Mouse (Mus musculus): Measurements from ENCODE around the gene Ush1g. TPM values are rescaled to one million over a fixed set of nuclear protein-coding genes. Genes with fewer than 3 reads are reported as not detected.
A peak's percentile ranks its signal among the peaks of the same experiment; 100 is the strongest.

The Ush1g gene
- polyA plus RNA-seq, 1 experiment from 2014 or later: 0.29 TPM

DNA sequence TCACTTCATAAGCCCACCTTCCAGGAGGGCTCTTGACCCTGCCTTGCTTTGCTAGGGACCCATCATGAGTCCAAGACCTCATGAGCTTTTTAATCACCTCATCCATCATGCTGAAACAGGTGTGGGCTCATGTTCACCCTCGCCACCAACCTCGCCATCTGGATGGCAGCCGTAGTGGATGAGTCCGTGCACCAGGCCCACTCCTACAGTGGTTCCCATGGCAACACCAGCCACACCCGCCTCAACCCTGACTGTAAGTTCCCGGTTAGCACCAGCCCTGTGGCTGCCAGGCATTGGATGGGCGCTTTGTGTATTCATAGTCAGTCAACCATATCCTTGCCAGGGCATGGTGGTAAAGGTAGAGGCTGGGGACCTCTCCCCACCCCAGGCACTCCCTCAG, 4.9 kb upstream of the Ush1g start:
- Histone ChIP-seq H3K4me2 (ENCODE audit: low read depth, low read length) (no peak overlapping the region), H3K27me3 (ENCODE audit: insufficient read depth, low read length) (peaks cover 30% of the 10 kb centered on the region), H3K27ac (ENCODE audit: low read depth) (no peak overlapping the region), H3K36me3 (replicated peaks; ENCODE audit: insufficient read depth, low read length) (no peaks in the 10 kb centered on the region), H3K9ac (replicated peaks) (no peak overlapping the region), H3K4me3 (ENCODE audit: low read depth, low read length) (no peak overlapping the region), H3K9me3 (ENCODE audit: low read length) (no peaks in the 10 kb centered on the region), H3K4me1 (ENCODE audit: insufficient read depth) (0 out of 2 replicates have a peak, but pooled peaks cover 3% of the 10 kb centered on the region)
- WGBS (ENCODE audit: insufficient replicate concordance): 67% methylated on average over 7 of the region's 7 CpGs
- TF ChIP-seq EP300 (IDR thresholded peaks at IDR 0.05; ENCODE audit: low read depth) (no peak), CTCF (IDR thresholded peaks at IDR 0.05; ENCODE audit: low read depth) (no peak)
- no peak for ATAC-seq
- DNase-seq: no peak

DNA sequence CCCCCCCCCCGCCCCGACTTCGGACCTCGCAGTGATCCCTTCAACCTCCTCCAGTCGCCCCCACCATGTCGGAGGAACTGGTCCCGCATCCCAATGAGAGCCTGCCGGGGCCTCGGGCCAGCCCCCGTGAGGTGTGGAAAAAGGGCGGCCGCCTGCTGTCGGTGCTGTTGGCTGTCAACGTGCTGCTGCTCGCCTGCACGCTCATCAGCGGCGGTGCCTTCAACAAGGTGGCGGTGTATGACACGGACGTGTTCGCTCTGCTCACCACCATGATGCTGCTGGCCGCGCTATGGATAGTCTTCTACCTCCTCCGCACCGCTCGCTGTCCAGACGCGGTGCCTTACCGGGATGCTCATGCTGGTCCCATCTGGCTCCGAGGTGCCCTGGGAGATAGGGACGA, 1.5 kb upstream of the Ush1g start:
- Histone ChIP-seq H3K27ac (ENCODE audit: low read depth) (no peak overlapping the region), H3K9ac (replicated peaks) (no peak overlapping the region), H3K4me2 (ENCODE audit: low read depth, low read length) (no peak overlapping the region), H3K4me3 (ENCODE audit: low read depth, low read length) (no peak overlapping the region), H3K4me1 (ENCODE audit: insufficient read depth) (peaks cover 4% of the 10 kb centered on the region; the same call in 1 of the 2 replicates), H3K27me3 (ENCODE audit: insufficient read depth, low read length) (peaks cover 64% of the 10 kb centered on the region), H3K9me3 (ENCODE audit: low read length) (no peaks in the 10 kb centered on the region), H3K36me3 (replicated peaks; ENCODE audit: insufficient read depth, low read length) (no peaks in the 10 kb centered on the region)
- no peak for ATAC-seq
- no peak for TF ChIP-seq EP300 (IDR thresholded peaks at IDR 0.05; ENCODE audit: low read depth)
- TF ChIP-seq CTCF (IDR thresholded peaks at IDR 0.05; ENCODE audit: low read depth): no peak
- WGBS (ENCODE audit: insufficient replicate concordance): 20% methylated on average over 32 of the region's 32 CpGs
- DNase-seq: no peak

DNA sequence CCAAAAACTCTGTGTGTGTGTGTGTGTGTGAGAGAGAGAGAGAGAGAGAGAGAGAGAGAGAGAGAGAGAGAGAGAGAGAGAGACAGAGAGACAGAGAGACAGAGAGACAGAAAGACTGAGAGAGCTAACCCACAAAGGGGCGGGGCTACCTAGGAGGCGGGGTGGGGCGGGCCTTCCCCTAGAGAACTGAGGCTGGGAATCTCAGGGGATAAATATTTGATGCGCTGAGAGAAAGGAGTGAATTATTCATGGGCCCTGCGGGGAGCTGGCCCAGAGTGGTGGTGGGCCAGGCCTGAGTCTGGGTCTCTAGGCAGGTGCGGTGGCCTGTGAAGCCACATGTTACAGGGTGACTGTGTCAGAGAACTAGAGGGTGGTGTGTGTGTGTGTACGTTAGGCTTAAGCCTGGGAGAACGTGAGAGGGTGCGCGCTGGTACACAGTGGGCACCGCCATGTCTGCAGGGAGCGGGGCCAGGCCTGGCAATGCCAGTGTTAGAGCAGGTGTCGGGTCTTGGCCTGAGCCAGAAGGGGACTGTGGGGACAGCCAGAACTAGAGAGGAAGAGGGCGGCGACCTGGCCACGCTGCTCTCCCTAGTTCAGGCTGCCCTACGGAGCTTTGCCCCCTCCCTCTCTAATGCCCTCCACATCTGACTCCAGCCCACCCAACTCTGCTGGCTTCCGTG, 2.0 kb downstream of the Ush1g start:
- no peak for ATAC-seq

DNA sequence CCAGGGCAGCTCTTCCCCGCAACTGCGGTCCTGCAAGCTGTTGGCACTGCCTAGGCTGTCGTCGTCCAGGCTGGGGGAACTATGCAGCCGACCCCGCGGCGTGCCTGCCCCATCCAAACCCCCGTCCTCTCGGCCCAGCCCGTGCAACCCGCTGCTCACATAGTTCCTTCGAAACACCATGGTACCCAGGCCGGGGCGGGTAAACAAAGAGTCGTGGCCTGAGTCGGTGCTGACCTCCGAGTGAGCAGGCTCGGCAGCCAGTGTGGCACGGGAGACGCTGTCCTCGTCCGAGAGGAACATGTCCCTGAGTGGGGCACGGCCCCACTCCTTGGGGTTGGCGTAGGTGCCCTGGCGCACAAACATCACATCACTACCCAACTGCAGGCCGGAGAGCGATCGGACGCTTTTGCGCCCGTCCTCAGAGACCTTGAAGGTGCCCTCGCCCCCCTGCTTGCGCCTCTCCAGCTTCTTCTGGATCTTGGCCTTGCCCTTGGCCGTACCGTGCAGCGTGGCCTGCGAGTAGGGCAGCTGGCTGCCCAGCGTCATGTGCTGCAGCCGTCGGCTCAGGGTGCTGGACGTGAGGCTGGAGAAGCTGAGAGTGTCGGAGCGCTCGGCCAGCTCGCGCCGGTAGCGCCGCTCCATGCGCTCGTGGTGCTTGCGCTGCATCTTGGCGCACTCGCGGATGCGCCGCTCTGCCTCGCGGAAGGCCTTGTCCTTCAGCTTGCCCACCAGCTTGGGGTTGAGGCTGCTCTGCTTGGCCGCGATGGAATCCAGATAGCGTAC, 3.4 kb downstream of the Ush1g start:
- ATAC-seq: no peak
- TF ChIP-seq CTCF (IDR thresholded peaks at IDR 0.05; ENCODE audit: low read depth): no peak
- TF ChIP-seq EP300 (IDR thresholded peaks at IDR 0.05; ENCODE audit: low read depth): no peak
- H3K36me3 ChIP-seq (replicated peaks; ENCODE audit: insufficient read depth, low read length): no peaks in the 10 kb centered on the region
- no peak overlapping the region for H3K27ac ChIP-seq (ENCODE audit: low read depth)
- no peak overlapping the region for H3K4me3 ChIP-seq (ENCODE audit: low read depth, low read length)
- no peak overlapping the region for H3K4me2 ChIP-seq (ENCODE audit: low read depth, low read length)
- no peak for DNase-seq
- H3K9ac ChIP-seq (replicated peaks): no peak overlapping the region
- no peaks in the 10 kb centered on the region for H3K9me3 ChIP-seq (ENCODE audit: low read length)
- H3K27me3 ChIP-seq (ENCODE audit: insufficient read depth, low read length): peaks cover 82% of the 10 kb centered on the region
- WGBS (ENCODE audit: insufficient replicate concordance): 12% methylated on average over 60 of the region's 63 CpGs
- H3K4me1 ChIP-seq (ENCODE audit: insufficient read depth): peaks cover 4% of the 10 kb centered on the region; the same call in 1 of the 2 replicates

More for the DNA sequence above, 2.0 kb downstream of the Ush1g start:
- no peaks in the 10 kb centered on the region for H3K36me3 ChIP-seq (replicated peaks; ENCODE audit: insufficient read depth, low read length)
- no peak overlapping the region for H3K9ac ChIP-seq (replicated peaks)
- H3K27ac ChIP-seq (ENCODE audit: low read depth): no peak overlapping the region
- no peak overlapping the region for H3K4me2 ChIP-seq (ENCODE audit: low read depth, low read length)
- 12% methylated on average over 18 of the region's 18 CpGs for WGBS (ENCODE audit: insufficient replicate concordance)
- peaks cover 4% of the 10 kb centered on the region; the same call in 1 of the 2 replicates for H3K4me1 ChIP-seq (ENCODE audit: insufficient read depth)
- no peak overlapping the region for H3K4me3 ChIP-seq (ENCODE audit: low read depth, low read length)
- DNase-seq: peak; percentile 34
- no peaks in the 10 kb centered on the region for H3K9me3 ChIP-seq (ENCODE audit: low read length)
- no peak for TF ChIP-seq EP300 (IDR thresholded peaks at IDR 0.05; ENCODE audit: low read depth)
- no peak for TF ChIP-seq CTCF (IDR thresholded peaks at IDR 0.05; ENCODE audit: low read depth)
- H3K27me3 ChIP-seq (ENCODE audit: insufficient read depth, low read length): peaks cover 92% of the 10 kb centered on the region

DNA sequence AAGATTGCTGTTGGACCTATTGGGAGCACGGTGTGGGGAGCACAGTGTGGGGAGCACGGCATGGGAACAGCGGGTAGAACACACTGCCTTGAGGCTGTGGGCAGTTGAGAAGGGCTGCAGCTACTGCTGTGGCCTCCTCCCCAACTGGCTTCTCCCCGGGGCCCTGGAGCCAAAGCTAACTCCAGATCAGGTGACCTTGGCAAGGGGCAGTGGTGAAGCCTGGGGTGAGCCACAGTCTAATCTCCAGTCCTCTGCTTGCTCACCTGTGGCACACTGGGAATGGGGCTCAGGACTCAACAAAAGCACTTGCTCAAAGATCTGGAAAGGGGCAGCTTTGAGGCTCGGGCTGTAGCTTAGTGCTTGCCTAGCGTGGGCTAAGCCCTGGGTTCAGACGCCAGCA, 4.6 kb downstream of the Ush1g start:
- H3K27me3 ChIP-seq (ENCODE audit: insufficient read depth, low read length): peaks cover 70% of the 10 kb centered on the region
- no peaks in the 10 kb centered on the region for H3K9me3 ChIP-seq (ENCODE audit: low read length)
- H3K9ac ChIP-seq (replicated peaks): no peak overlapping the region
- ATAC-seq: no peak
- WGBS (ENCODE audit: insufficient replicate concordance): 62% methylated on average over 7 of the region's 7 CpGs
- H3K4me2 ChIP-seq (ENCODE audit: low read depth, low read length): no peak overlapping the region
- no peak for DNase-seq
- peaks cover 4% of the 10 kb centered on the region; the same call in 1 of the 2 replicates for H3K4me1 ChIP-seq (ENCODE audit: insufficient read depth)
- TF ChIP-seq EP300 (IDR thresholded peaks at IDR 0.05; ENCODE audit: low read depth) (no peak), CTCF (IDR thresholded peaks at IDR 0.05; ENCODE audit: low read depth) (no peak)
- no peak overlapping the region for H3K27ac ChIP-seq (ENCODE audit: low read depth)
- no peaks in the 10 kb centered on the region for H3K36me3 ChIP-seq (replicated peaks; ENCODE audit: insufficient read depth, low read length)
- no peak overlapping the region for H3K4me3 ChIP-seq (ENCODE audit: low read depth, low read length)

DNA sequence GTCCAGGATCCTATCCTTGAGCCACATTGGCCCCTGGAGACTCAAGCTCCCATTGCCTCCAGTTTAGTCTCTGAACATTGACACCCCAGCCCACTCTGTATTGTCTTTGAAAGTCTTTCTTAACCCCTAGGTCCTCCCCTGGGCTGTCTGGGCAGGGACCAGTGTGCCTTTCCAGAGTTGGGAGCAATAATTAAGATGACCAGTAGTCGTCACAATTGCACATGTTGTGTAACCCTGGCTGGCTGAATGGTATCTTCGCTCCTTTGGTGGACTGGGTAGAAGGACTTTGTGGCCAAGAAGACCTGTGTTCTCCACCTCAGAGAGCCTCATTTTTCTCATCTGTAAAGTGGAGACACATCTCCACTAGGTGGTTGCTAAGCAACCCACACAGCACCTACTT, 7.6 kb downstream of the Ush1g start:
- no peak overlapping the region for H3K9ac ChIP-seq (replicated peaks)
- H3K27me3 ChIP-seq (ENCODE audit: insufficient read depth, low read length): peaks cover 40% of the 10 kb centered on the region
- DNase-seq (no peak), ATAC-seq (peak; percentile 44; the same call in 1 of the 2 replicates)
- no peak overlapping the region for H3K4me3 ChIP-seq (ENCODE audit: low read depth, low read length)
- no peaks in the 10 kb centered on the region for H3K9me3 ChIP-seq (ENCODE audit: low read length)
- H3K4me1 ChIP-seq (ENCODE audit: insufficient read depth): no peaks in the 10 kb centered on the region
- H3K4me2 ChIP-seq (ENCODE audit: low read depth, low read length): no peak overlapping the region
- WGBS (ENCODE audit: insufficient replicate concordance): 22% methylated on average over 2 of the region's 2 CpGs
- TF ChIP-seq EP300 (IDR thresholded peaks at IDR 0.05; ENCODE audit: low read depth): no peak
- TF ChIP-seq CTCF (IDR thresholded peaks at IDR 0.05; ENCODE audit: low read depth): peak; percentile 56
- no peak overlapping the region for H3K27ac ChIP-seq (ENCODE audit: low read depth)
- no peaks in the 10 kb centered on the region for H3K36me3 ChIP-seq (replicated peaks; ENCODE audit: insufficient read depth, low read length)

All from liver, postnatal 0 days (tissue).